Mouse (Mus musculus): ENCODE measurements around the gene Adad2.

- TF ChIP-seq CTCF (IDR thresholded peaks at IDR 0.05; ENCODE audit: control insufficient read depth, insufficient read depth, insufficient replicate concordance, low read depth, low read length) (no peak), POLR2A (IDR thresholded peaks at IDR 0.05; ENCODE audit: control insufficient read depth, low read depth, low read length) (no peak)
Measured at GRCm38 (mm10) chr8:119616811-119617210, 4.3 kb downstream of the Adad2 start.
